Mouse (Mus musculus): ENCODE data around the gene Tmsb4x. TPM values are rescaled to one million over a fixed set of nuclear protein-coding genes. Genes with fewer than 3 reads are reported as not detected.
A peak's percentile ranks its signal among the peaks of the same experiment; 100 is the strongest.

Tmsb4x gene
- 1,000 to 10,000 TPM; 2,084 to 2,121 TPM for total RNA-seq (2021)
- long read RNA-seq, transcript Tmsb4x-201 (3 exons, 768 nt), result major isoform, 1,026 of 1,081 reads
- long read RNA-seq, transcript Tmsb4x-202 (3 exons, 864 nt), result minor isoform, 15 of 1,081 reads
- long read RNA-seq, partial matches to known transcripts, result 3 of 1,081 reads
- long read RNA-seq, other reads (novel, unspliced or antisense), result 37 of 1,081 reads

- peak; percentile 83 to 86 for DNase-seq (ENCODE audit: low spot score in 2 of 2)
These were observed at the start of gene Tmsb4x for GRCm38 (mm10) chrX:167208978-167209754. Gene Tmsb4x, minus strand, starts transcription at chrX:167209315.

- DNase-seq (ENCODE audit: low spot score in 2 of 2), result no peak
These were observed 32.6 kb upstream of the Tmsb4x start for GRCm38 (mm10) chrX:167241736-167242135.

GRCm38 (mm10) chrX:167239293-167239921 is 30.3 kb upstream of the Tmsb4x start:
- no peak for DNase-seq (ENCODE audit: low spot score in 2 of 2)

GRCm38 (mm10) chrX:167233104-167233687 is 24.1 kb upstream of the Tmsb4x start:
- peak; percentile 74 to 82 for DNase-seq (ENCODE audit: low spot score in 2 of 2)

- no peak for DNase-seq (ENCODE audit: low spot score in 2 of 2)
These were observed 22.0 kb upstream of the Tmsb4x start for GRCm38 (mm10) chrX:167231150-167231549.

GRCm38 (mm10) chrX:167229819-167230218 is 20.7 kb upstream of the Tmsb4x start:
- no peak for DNase-seq (ENCODE audit: low spot score in 2 of 2)

GRCm38 (mm10) chrX:167229206-167229605 is 20.1 kb upstream of the Tmsb4x start:
- peak in 1 of 2 experiments; percentile 50 for DNase-seq (ENCODE audit: low spot score in 2 of 2)

GRCm38 (mm10) chrX:167227756-167228155 is 18.6 kb upstream of the Tmsb4x start:
- DNase-seq (ENCODE audit: low spot score in 2 of 2), result no peak

GRCm38 (mm10) chrX:167227138-167227537 is 18.0 kb upstream of the Tmsb4x start:
- no peak for DNase-seq (ENCODE audit: low spot score in 2 of 2)

- DNase-seq (ENCODE audit: low spot score in 2 of 2), result no peak
These were observed 17.5 kb upstream of the Tmsb4x start for GRCm38 (mm10) chrX:167226570-167226969.

GRCm38 (mm10) chrX:167212707-167213106 is 3.6 kb upstream of the Tmsb4x start:
- no peak for DNase-seq (ENCODE audit: low spot score in 2 of 2)

GRCm38 (mm10) chrX:167211871-167212555 is 2.9 kb upstream of the Tmsb4x start:
- no peak for DNase-seq (ENCODE audit: low spot score in 2 of 2)

GRCm38 (mm10) chrX:167210319-167210728 is 1.2 kb upstream of the Tmsb4x start:
- no peak for DNase-seq (ENCODE audit: low spot score in 2 of 2)

GRCm38 (mm10) chrX:167209828-167210227 is 713 bp upstream of the Tmsb4x start:
- no peak for DNase-seq (ENCODE audit: low spot score in 2 of 2)

GRCm38 (mm10) chrX:167208506-167208820 is 652 bp downstream of the Tmsb4x start:
- peak; percentile 38 to 47 for DNase-seq (ENCODE audit: low spot score in 2 of 2)

- DNase-seq (ENCODE audit: low spot score in 2 of 2), result no peak
These were observed 1.2 kb downstream of the Tmsb4x start for GRCm38 (mm10) chrX:167207741-167208505.

GRCm38 (mm10) chrX:167205813-167206520 is 3.1 kb downstream of the Tmsb4x start:
- no peak for DNase-seq (ENCODE audit: low spot score in 2 of 2)

- no peak for DNase-seq (ENCODE audit: low spot score in 2 of 2)
These were observed 7.8 kb downstream of the Tmsb4x start for GRCm38 (mm10) chrX:167201365-167201764.

- DNase-seq (ENCODE audit: low spot score in 2 of 2), result no peak
These were observed 13.9 kb downstream of the Tmsb4x start for GRCm38 (mm10) chrX:167195228-167195649.

- DNase-seq (ENCODE audit: low spot score in 2 of 2), result no peak
These were observed 22.8 kb downstream of the Tmsb4x start for GRCm38 (mm10) chrX:167186306-167186705.
